In genomic region chrX:47328817-47329216, GRCm38 (mm10) we compare ENCODE assay signal across 13 mouse cellular contexts.
DNase-seq lines count a peak whose midpoint lies in the region; ATAC-seq and TF ChIP-seq lines count a peak whose summit lies in the region.
"Had no signal": no experiment of that assay in that cellular context is flagged by ENCODE, and none has a peak within 500 bp of the region (broad histone marks: within the 10 kb centered on the region; RNA-seq: fewer than 3 reads in every experiment).

No protein-coding gene starts in this region.

- peak; percentile 6; the same call in 1 of the 2 replicates for TF ChIP-seq RAD21 in MEL (IDR thresholded peaks at IDR 0.05; ENCODE audit: low read depth, low read length)

- no peaks in the 10 kb centered on the region for H3K27me3 ChIP-seq in hindbrain, embryonic 11.5 days (ENCODE audit: control insufficient read depth, insufficient read depth, low read length)
- no peaks in the 10 kb centered on the region for H3K27me3 ChIP-seq in hindbrain, embryonic 16.5 days (replicated peaks; ENCODE audit: control insufficient read depth, insufficient read depth, low read length)
- H3K27me3 ChIP-seq in limb, embryonic 14.5 days (ENCODE audit: control insufficient read depth, insufficient read depth, low read length), result no peaks in the 10 kb centered on the region
- H3K27me3 ChIP-seq in limb, embryonic 10.5 days (ENCODE audit: low read depth, poor library complexity, severe bottlenecking), result no peaks in the 10 kb centered on the region
- no peaks in the 10 kb centered on the region for H3K27me3 ChIP-seq in MEL (ENCODE audit: control insufficient read depth in 1 of 2, insufficient read depth in 2 of 2, low read length in 2 of 2)
- H3K27me3 ChIP-seq in neural tube, embryonic 15.5 days (replicated peaks), result no peaks in the 10 kb centered on the region
- H3K27me3 ChIP-seq: limb, embryonic 12.5 days; megakaryocyte, embryonic 14.5 days; neural tube, embryonic 13.5 days had no signal

- no peak for TF ChIP-seq POLR2A in limb, embryonic 14.5 days (IDR thresholded peaks at IDR 0.05; ENCODE audit: borderline replicate concordance, extremely low read depth, insufficient read depth, insufficient read length)
- no peak for TF ChIP-seq POLR2A in MEL (IDR thresholded peaks at IDR 0.05; ENCODE audit: control insufficient read depth in 1 of 2, insufficient read depth in 1 of 2, low read depth in 1 of 2, low read length in 2 of 2, poor library complexity in 1 of 2)

- no peaks in the 10 kb centered on the region for H3K36me3 ChIP-seq in hindbrain, embryonic 11.5 days (ENCODE audit: control insufficient read depth, insufficient read depth, low read length)
- H3K36me3 ChIP-seq in hindbrain, embryonic 16.5 days (ENCODE audit: control insufficient read depth, insufficient read depth, low read length), result no peaks in the 10 kb centered on the region
- H3K36me3 ChIP-seq in limb, embryonic 14.5 days (ENCODE audit: control insufficient read depth, insufficient read depth, low read length), result no peaks in the 10 kb centered on the region
- H3K36me3 ChIP-seq in limb, embryonic 10.5 days, result no peaks in the 10 kb centered on the region
- H3K36me3 ChIP-seq in MEL (ENCODE audit: control insufficient read depth in 1 of 2, insufficient read depth in 2 of 2, low read length in 2 of 2), result no peaks in the 10 kb centered on the region
- no peaks in the 10 kb centered on the region for H3K36me3 ChIP-seq in neural tube, embryonic 15.5 days
- H3K36me3 ChIP-seq: limb, embryonic 12.5 days; neural tube, embryonic 13.5 days had no signal

- no peak overlapping the region for H3K9ac ChIP-seq in hindbrain, embryonic 11.5 days (ENCODE audit: low read depth, low read length)
- no peak overlapping the region for H3K9ac ChIP-seq in hindbrain, embryonic 16.5 days (ENCODE audit: low read depth, low read length)
- H3K9ac ChIP-seq in limb, embryonic 14.5 days (ENCODE audit: low read depth, low read length, severe bottlenecking), result no peak overlapping the region
- no peak overlapping the region for H3K9ac ChIP-seq in MEL (ENCODE audit: control insufficient read depth, low read depth, low read length, poor library complexity, severe bottlenecking)
- no peak overlapping the region for H3K9ac ChIP-seq in neural tube, embryonic 15.5 days (replicated peaks)
- H3K9ac ChIP-seq: limb, embryonic 12.5 days; neural tube, embryonic 13.5 days had no signal

- no peaks in the 10 kb centered on the region for H3K4me1 ChIP-seq in hindbrain, embryonic 11.5 days (replicated peaks; ENCODE audit: control insufficient read depth, insufficient read depth, low read length)
- H3K4me1 ChIP-seq in hindbrain, embryonic 16.5 days (ENCODE audit: control insufficient read depth, insufficient read depth, low read depth, low read length), result no peaks in the 10 kb centered on the region
- no peaks in the 10 kb centered on the region for H3K4me1 ChIP-seq in limb, embryonic 14.5 days (ENCODE audit: control insufficient read depth, insufficient read depth, low read length)
- no peaks in the 10 kb centered on the region for H3K4me1 ChIP-seq in limb, embryonic 10.5 days
- no peaks in the 10 kb centered on the region for H3K4me1 ChIP-seq in MEL (ENCODE audit: control insufficient read depth in 1 of 2, insufficient read depth in 2 of 2, low read length in 2 of 2)
- H3K4me1 ChIP-seq in neural tube, embryonic 15.5 days, result no peaks in the 10 kb centered on the region
- H3K4me1 ChIP-seq: limb, embryonic 12.5 days; megakaryocyte, embryonic 14.5 days; neural tube, embryonic 13.5 days had no signal

- TF ChIP-seq EP300 in MEL (IDR thresholded peaks at IDR 0.05; ENCODE audit: low read depth in 1 of 2, low read length in 2 of 2), result no peak

- H3K4me2 ChIP-seq in hindbrain, embryonic 11.5 days (replicated peaks; ENCODE audit: low read depth, low read length), result no peak overlapping the region
- no peak overlapping the region for H3K4me2 ChIP-seq in hindbrain, embryonic 16.5 days (ENCODE audit: low read length)
- no peak overlapping the region for H3K4me2 ChIP-seq in limb, embryonic 14.5 days (replicated peaks; ENCODE audit: low read depth, low read length, severe bottlenecking)
- no peak overlapping the region for H3K4me2 ChIP-seq in neural tube, embryonic 15.5 days
- H3K4me2 ChIP-seq: limb, embryonic 12.5 days; neural tube, embryonic 13.5 days had no signal

- H3K4me3 ChIP-seq in hindbrain, embryonic 11.5 days (ENCODE audit: low read depth, low read length), result no peak overlapping the region
- no peak overlapping the region for H3K4me3 ChIP-seq in hindbrain, embryonic 16.5 days (ENCODE audit: low read length)
- no peak overlapping the region for H3K4me3 ChIP-seq in limb, embryonic 14.5 days (replicated peaks; ENCODE audit: low read length)
- H3K4me3 ChIP-seq in limb, embryonic 10.5 days, result no peak overlapping the region
- H3K4me3 ChIP-seq in MEL (ENCODE audit: control insufficient read depth in 1 of 2, insufficient read depth in 1 of 2, low read depth in 2 of 2, low read length in 2 of 2), result no peak overlapping the region
- no peak overlapping the region for H3K4me3 ChIP-seq in neural tube, embryonic 15.5 days (replicated peaks)
- H3K4me3 ChIP-seq: limb, embryonic 12.5 days; megakaryocyte, embryonic 14.5 days; neural tube, embryonic 13.5 days had no signal

- no peaks in the 10 kb centered on the region for H3K79me2 ChIP-seq in MEL (ENCODE audit: control insufficient read depth, insufficient read depth, low read length, poor library complexity)

- DNase-seq in hindbrain, embryonic 11.5 days (ENCODE audit: low spot score), result peak; percentile 28
- peak; percentile 32 for DNase-seq in limb, embryonic 14.5 days (ENCODE audit: low spot score)
- no peak for DNase-seq in limb, embryonic 10.5 days (ENCODE audit: low spot score)
- peak; percentile 1 for DNase-seq in MEL (ENCODE audit: low read depth, low spot score)
- DNase-seq in embryo, embryonic 11.5 days (ENCODE audit: low read depth, low spot score), result peak; percentile 1
- DNase-seq: adrenal gland, adult 8-10 months; cerebellum, adult 8-10 months; gastrocnemius, postnatal 14 days had no signal

- ATAC-seq in hindbrain, embryonic 11.5 days (ENCODE audit: low FRiP score), result no peak
- no peak for ATAC-seq in hindbrain, embryonic 16.5 days
- no peak for ATAC-seq in limb, embryonic 14.5 days (ENCODE audit: low FRiP score, low read depth)
- no peak for ATAC-seq in neural tube, embryonic 15.5 days (ENCODE audit: low FRiP score)

- no peak overlapping the region for H3K27ac ChIP-seq in hindbrain, embryonic 11.5 days (ENCODE audit: low read depth, low read length)
- no peak overlapping the region for H3K27ac ChIP-seq in hindbrain, embryonic 16.5 days (ENCODE audit: low read depth, low read length)
- no peak overlapping the region for H3K27ac ChIP-seq in limb, embryonic 14.5 days (replicated peaks; ENCODE audit: low read depth, low read length)
- no peak overlapping the region for H3K27ac ChIP-seq in limb, embryonic 10.5 days
- no peak overlapping the region for H3K27ac ChIP-seq in MEL (ENCODE audit: control insufficient read depth, low read depth, low read length)
- no peak overlapping the region for H3K27ac ChIP-seq in neural tube, embryonic 15.5 days (replicated peaks)
- H3K27ac ChIP-seq: limb, embryonic 12.5 days; neural tube, embryonic 13.5 days had no signal

- peak in 1 of 3 experiments; percentile 13; a peak in 1 of 6 replicates for TF ChIP-seq CTCF in MEL (IDR thresholded peaks at IDR 0.05 in 2 of 3, conservative IDR thresholded peaks at IDR 0.05 in 1 of 3; ENCODE audit: control insufficient read depth in 1 of 3, insufficient read depth in 1 of 3, low read depth in 2 of 3, low read length in 3 of 3, poor library complexity in 1 of 3, severe bottlenecking in 1 of 3)

- no peaks in the 10 kb centered on the region for H3K9me3 ChIP-seq in hindbrain, embryonic 11.5 days (ENCODE audit: control insufficient read depth, low read length)
- H3K9me3 ChIP-seq in hindbrain, embryonic 16.5 days (ENCODE audit: control insufficient read depth, low read length), result no peaks in the 10 kb centered on the region
- H3K9me3 ChIP-seq in limb, embryonic 14.5 days (ENCODE audit: control insufficient read depth, low read length), result no peaks in the 10 kb centered on the region
- no peaks in the 10 kb centered on the region for H3K9me3 ChIP-seq in limb, embryonic 10.5 days (replicated peaks)
- no peaks in the 10 kb centered on the region for H3K9me3 ChIP-seq in MEL (replicated peaks; ENCODE audit: insufficient read depth, low read length)
- no peaks in the 10 kb centered on the region for H3K9me3 ChIP-seq in neural tube, embryonic 15.5 days (replicated peaks)
- H3K9me3 ChIP-seq: limb, embryonic 12.5 days; megakaryocyte, embryonic 14.5 days; neural tube, embryonic 13.5 days had no signal

TF ChIP-seq in MEL, 35 proteins besides CTCF, POLR2A, EP300 and RAD21:
- TF ChIP-seq MEF2A (IDR thresholded peaks at IDR 0.05; ENCODE audit: extremely low read depth, insufficient replicate concordance, low read depth, low read length, poor library complexity, severe bottlenecking), result no peak
TF ChIP-seq in MEL: peak in this region for 0.
